Mouse (Mus musculus): Measurements from ENCODE around the gene Icosl.
"Not testable (repeated sequence)": the region's sequence is repeated elsewhere in the genome, so short reads cannot be mapped to it uniquely, and the experiment has no call there.

Icosl gene

GRCm38 (mm10) chr10:78074151-78074550 is 5.0 kb downstream of the Icosl start:
- DNase-seq (ENCODE audit: low read depth, low spot score) = no peak

DNA sequence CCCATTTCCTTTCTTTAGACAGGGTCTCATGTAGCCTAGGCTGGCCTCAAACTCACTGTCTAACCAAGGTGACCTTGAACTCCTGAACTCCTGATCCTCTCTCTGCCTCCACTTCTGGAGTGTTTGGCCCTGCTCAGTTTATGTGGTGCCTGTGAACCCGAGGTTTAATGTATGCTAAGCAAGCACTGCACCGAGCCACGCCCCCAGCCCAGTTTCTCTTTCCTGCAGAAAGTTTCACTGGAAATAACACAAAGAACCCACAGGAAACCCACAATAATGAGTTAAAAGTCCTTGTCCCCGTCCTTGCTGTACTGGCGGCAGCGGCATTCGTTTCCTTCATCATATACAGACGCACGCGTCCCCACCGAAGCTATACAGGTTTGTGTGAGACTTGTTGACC is 5.9 kb downstream of the Icosl start:
- DNase-seq (ENCODE audit: low read depth, low spot score) = peak; percentile 71

GRCm38 (mm10) chr10:78077862-78078261 is 8.8 kb downstream of the Icosl start:
- no peak for DNase-seq (ENCODE audit: low read depth, low spot score)

- peak; percentile 49 for DNase-seq (ENCODE audit: low read depth, low spot score)
Observed at GRCm38 (mm10) chr10:78078276-78078675, 9.2 kb downstream of the Icosl start.

DNA sequence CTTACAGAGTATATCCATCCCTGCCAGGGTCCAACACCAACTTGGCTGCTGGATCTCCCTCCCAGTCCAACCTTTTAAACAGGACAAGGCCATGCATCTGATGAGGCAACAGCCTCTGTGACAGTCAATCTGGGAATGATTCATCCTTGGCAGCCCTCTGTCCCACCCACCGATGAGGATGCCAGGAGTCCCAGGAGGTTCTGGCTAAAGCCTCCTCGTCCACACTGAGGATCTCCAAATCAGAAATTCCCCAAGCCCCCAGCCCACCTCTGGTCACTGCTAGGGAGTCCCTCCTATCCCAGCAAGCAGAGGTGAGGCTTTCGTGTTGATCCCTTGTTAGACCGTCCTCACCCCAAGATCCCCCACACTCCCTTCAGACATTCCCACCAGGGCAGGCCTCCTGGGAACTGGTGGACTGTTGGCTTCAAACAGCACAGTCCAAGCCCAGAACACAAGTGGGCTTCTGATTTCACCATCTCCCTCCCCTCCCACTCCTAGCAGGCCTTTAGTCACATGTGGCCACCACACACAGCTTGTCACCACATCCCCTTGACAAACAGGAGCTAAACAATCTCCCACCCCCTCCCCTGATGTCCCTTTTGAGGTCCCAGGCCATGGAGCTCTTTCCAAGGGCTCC is 11.0 kb downstream of the Icosl start:
- no peak for DNase-seq (ENCODE audit: low read depth, low spot score)

GRCm38 (mm10) chr10:78084073-78084472 is 15.0 kb downstream of the Icosl start:
- DNase-seq (ENCODE audit: low read depth, low spot score) = no peak

DNA sequence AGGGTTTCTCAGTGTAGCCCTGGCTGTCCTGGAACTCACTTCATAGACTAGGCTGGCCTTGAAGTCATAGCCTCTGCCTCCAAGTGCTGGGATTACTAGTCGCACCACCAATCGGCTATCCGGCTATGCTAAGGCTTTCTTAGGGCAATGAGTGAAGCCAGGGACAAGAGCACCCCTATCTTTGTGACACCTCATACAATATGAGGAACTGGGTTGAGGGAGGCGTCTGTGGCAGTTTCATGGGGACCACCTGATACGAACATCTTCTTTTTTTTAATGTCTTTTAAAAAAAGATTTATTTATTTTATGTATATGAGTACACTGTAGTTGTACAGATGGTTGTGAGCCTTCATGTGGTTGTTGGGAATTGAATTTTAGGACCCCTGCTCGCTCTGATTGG is 16.6 kb downstream of the Icosl start:
- no peak for DNase-seq (ENCODE audit: low read depth, low spot score)

- DNase-seq (ENCODE audit: low read depth, low spot score) = peak; percentile 88
Observed at GRCm38 (mm10) chr10:78086444-78087061, 17.5 kb downstream of the Icosl start.

DNA sequence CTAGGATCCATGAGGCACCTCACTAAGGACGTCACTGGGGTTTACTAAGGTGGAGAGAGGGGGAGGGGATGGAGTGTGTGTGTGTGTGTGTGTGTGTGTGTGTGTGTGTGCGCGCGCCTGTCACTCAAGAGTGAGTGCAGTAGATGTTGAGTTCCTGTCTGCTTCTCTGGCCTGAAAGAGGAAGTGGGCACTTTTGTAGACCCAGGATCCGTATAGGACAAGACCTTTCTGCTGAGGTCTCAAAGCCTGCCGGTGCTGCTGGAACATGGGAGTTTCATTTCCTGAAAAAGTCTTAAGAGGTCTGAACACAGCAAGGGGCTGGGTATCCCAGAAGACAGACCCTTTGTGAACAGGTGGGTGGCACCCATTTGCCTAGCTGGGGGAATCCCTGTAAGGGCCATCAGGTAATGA is 18.0 kb downstream of the Icosl start:
- DNase-seq (ENCODE audit: low read depth, low spot score) = peak; percentile 77

DNA sequence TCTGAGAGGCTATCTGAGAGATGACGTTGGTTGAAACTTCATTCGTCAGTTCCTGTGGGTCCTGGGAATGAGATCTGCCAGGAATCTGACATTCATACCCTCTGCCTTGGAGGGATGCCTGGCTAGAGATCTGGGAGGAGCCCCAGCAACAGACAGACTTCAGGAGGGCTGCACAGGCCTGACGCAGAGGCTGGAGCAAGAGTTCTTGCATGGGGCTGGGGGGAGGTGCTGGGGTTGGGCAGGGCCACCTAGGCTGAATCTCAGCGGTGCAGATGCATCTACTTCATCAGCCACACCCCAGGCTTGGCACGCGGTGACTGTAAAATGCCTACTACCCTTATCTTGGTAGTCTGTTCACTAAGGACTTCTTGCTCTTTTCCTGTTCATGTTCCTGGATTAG is 21.1 kb downstream of the Icosl start:
- DNase-seq (ENCODE audit: low read depth, low spot score) = no peak

DNA sequence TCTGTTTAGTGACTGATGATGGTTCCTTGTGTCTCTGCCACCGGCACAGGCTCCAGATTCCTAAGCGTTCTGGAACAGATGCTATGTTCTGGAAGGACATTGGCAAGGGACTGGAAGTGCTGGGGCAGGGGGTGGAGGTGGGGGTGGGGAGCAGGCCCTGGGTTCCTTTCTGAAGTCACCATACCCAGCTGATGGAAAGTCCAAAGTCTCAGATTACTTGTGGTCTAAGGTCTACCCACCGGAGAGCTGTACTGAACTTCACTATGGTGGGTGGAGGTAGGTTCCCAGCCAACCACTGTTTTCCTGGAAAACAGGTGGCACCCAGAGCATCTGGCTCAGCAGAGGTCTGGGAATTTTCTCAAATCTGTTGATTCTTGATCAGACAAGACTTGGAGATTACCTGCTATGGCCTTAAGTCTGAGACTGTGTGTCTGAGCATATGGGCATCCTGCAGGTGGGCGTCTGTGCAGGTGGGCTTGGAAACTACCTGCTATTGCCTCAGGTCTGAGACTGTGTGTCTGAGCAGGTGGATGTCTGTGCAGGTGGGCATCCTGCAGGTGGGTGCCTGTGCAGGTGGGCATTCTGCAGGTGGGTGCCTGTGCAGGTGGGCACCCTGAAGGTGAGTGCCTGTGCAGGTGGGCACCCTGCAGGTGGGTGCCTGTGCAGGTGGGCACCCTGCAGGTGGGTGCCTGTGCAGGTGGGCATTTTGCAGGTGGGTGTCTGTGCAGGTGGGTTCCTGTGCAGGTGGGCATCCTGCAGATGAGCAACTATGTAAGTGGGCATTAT is 21.8 kb downstream of the Icosl start:
- DNase-seq (ENCODE audit: low read depth, low spot score) = no peak

DNA sequence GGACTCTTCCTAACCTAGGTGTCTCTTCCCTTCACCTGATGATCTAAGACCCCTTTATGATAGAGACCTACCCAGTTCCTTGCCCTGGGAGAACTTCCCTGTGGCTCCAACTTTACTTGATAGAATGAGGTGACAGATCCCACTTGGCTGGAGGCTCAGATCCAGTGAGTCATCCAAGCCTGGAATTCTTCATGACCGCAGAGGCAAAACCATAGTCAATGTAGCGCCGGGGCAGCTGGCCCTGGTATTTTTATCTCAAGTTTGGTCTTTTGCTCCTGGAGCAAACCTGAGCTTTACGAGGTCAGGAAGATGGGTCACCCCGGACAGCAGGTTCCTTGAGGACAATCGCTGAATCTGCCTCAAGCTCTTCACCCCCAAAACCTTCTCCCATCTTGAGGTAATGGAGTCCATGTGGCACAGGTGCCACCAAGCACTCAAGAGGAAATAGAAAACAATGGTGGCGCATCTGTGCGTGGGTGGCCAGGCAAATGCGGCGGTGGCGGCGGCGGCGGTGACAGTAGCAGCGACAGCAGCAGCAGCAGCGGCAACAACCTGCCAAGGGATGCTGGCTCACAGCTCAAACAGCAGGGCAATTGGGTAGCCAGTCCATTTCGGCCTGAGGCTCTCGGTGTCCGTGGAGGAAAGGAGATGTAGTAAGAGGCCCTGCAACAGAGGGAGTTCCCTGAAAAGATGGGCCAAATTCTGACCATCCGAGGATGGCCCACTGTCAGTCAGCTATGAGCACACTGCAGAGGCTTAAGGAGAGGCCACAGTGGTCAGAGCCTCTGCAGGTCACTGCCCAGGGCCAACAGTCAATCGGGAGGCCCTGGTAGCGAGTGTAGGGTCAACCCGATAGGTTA is 23.0 kb downstream of the Icosl start:
- no peak for DNase-seq (ENCODE audit: low read depth, low spot score)

- peak; percentile 49 for DNase-seq (ENCODE audit: low read depth, low spot score)
Observed at GRCm38 (mm10) chr10:78092725-78093029, 23.6 kb downstream of the Icosl start.

GRCm38 (mm10) chr10:78095221-78095620 is 26.1 kb downstream of the Icosl start:
- DNase-seq (ENCODE audit: low read depth, low spot score) = no peak

DNA sequence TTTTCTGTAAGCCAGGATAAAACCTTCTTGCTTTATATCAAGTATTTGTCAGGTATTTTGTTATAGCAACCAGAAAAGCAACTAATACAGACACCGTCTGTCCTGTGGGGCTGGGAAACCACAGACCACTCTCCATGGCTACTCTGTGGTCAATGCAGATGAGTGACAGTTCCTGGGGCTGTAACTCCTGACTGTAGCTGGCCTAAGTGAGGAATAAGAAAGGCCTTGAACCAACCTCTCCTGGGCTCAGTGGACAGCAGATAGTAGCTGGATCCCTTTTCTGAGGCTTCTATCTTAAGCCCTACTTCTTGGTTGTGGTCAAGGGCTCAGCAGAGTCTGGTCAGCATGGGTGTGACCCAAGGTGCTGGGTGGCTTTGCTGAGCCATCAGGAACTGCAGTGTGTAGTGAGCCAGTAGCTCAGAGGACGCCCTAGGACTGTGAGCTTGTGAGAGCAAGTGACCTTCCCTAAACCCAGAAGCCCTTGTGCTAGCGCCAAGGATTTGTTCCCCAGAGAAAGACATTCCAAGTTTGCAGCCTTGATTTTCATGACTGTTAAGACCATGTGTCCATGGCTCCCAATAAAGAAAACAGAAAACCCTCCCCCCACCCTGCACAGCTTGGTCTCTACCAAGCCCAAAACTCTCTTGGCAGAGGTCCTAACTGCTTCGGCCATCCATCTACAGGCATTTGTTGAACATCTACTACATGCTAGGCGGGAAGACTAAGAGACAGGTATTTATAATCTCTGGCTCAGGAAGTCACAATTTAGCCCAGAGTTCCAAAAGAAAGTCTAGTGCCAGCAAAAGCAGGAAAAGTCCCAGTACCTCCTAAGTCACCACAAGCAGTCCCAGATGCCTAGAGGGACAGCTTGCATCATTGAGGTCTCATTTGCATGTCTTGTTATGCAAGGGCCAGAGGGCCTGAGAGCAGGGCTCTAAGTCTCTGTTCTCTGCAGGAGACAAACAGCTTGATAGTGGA is 27.1 kb downstream of the Icosl start:
- no peak for DNase-seq (ENCODE audit: low read depth, low spot score)

- DNase-seq (ENCODE audit: low read depth, low spot score) = not testable (repeated sequence)
Observed at GRCm38 (mm10) chr10:78099860-78100259, 30.8 kb downstream of the Icosl start.

GRCm38 (mm10) chr10:78100989-78101780 is 32.1 kb downstream of the Icosl start:
- DNase-seq (ENCODE audit: low read depth, low spot score) = no peak

DNA sequence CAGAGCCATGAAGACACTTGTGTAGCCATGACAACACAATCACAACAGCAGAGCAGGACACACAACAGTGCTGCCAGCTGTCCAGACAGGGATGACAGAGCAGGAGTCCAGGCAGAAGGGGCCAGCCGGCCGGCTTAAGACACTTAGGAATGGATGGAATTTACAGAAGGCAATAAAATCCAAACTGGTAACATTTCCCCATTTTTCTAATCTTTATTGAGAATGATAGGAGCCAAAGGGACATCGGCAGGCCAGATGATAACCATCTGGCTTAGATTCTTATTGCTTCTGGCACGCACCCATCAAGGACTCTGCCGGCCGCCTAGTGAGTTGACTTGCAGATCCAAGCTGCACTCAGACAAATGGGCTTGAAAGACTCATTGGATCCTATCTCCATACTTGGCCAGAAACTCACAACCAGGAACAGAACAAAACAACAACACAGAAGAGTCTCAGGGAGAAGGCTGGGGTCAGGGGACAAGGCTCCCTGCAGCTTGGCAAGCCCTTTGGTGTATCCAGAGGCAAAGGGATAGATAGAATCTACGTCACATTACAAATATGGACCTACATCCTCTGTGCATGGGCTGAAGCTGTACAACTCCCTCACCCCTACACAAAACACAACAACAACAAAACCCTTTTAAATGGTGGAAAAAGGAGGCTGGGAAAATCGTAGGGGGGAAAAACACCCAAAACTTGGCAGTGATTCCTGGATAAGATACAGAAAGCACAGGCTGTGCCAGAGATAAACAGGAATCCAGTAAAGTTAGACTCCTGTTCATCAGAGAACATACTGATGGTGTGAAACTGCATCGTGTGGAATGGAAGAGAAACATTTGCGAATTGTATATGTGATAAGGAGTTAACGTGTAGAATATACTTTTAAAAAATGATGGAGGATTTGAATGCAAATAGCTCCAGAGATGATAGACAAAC is 35.7 kb downstream of the Icosl start:
- DNase-seq (ENCODE audit: low read depth, low spot score) = no peak

GRCm38 (mm10) chr10:78105548-78105947 is 36.4 kb downstream of the Icosl start:
- DNase-seq (ENCODE audit: low read depth, low spot score) = no peak

Measured in CD4-positive, CD25-positive, alpha-beta regulatory T cell, adult 2 months (primary cell).